Mouse (Mus musculus) forebrain, embryonic 14.5 days (tissue): ENCODE results near the gene Pappa. TPM values are rescaled to one million over a fixed set of nuclear protein-coding genes. Genes with fewer than 3 reads are reported as not detected.

Source experiments
- ATAC-seq: fragments of 200-750 bp; cut with Nextera tagmentation; 2 replicates; pipeline ENCODE4 v1.8.0; 2017; ENCODE audit warnings: mild to moderate bottlenecking, moderate library complexity
- DNase-seq: peaks from one replicate; pipeline ENCODE4 v3.0.0-alpha.2; 2015; ENCODE audit warnings: low spot score
- H3K27ac ChIP-seq: fragments of 300-500 bp; sonication (generic); 2 replicates; pipeline ENCODE4 v1.5.1; 2014; ENCODE audit warnings: low read depth, mild to moderate bottlenecking, control low read depth, low read length, moderate library complexity
- H3K27me3 ChIP-seq: fragments of 300-500 bp; sonication (generic); replicated peaks from 2 replicates; pipeline ENCODE4 v1.6.1; 2014; ENCODE audit warnings: low read length, control low read depth, mixed read lengths; ENCODE audit not compliant: control insufficient read depth, insufficient read depth
- H3K36me3 ChIP-seq: fragments of 300-500 bp; sonication (generic); 2 replicates; pipeline ENCODE4 v1.6.1; 2014; ENCODE audit warnings: low read length, control low read depth; ENCODE audit not compliant: control insufficient read depth, insufficient read depth
- H3K4me1 ChIP-seq: fragments of 300-500 bp; sonication (generic); 2 replicates; pipeline ENCODE4 v1.6.1; 2014; ENCODE audit warnings: antibody characterized with exemption, low read length, control low read depth; ENCODE audit not compliant: control insufficient read depth, insufficient read depth
- H3K4me2 ChIP-seq: fragments of 300-500 bp; sonication (generic); 2 replicates; pipeline ENCODE4 v1.6.1; 2014; ENCODE audit warnings: mild to moderate bottlenecking, control low read depth, low read length
- H3K4me3 ChIP-seq: fragments of 300-500 bp; sonication (generic); 2 replicates; pipeline ENCODE4 v1.5.1; 2014; ENCODE audit warnings: low read depth, low read length, control low read depth
- H3K9ac ChIP-seq: fragments of 300-500 bp; sonication (generic); 2 replicates; pipeline ENCODE4 v1.6.1; 2014; ENCODE audit warnings: mild to moderate bottlenecking, low read length, control low read depth, moderate library complexity
- H3K9me3 ChIP-seq: fragments of 300-500 bp; sonication (generic); replicated peaks from 2 replicates; pipeline ENCODE4 v1.6.1; 2016; ENCODE audit warnings: low read length, control low read depth, mixed read lengths; ENCODE audit not compliant: control insufficient read depth
- WGBS: fragments of 180-500 bp; shearing (Covaris S2); extraction: QIAGEN DNeasy Blood & Tissue Kit; methylation state at CpG from one replicate; pipeline ENCODE4 v1.1.7; 2014; 5-methylcytosine and 5-hydroxymethylcytosine counted together
- polyA plus RNA-seq: library from polyadenylated mRNA; unstranded; fragments of >200 nt; fragmentation: Nextera tagmentation; extraction: Ambion mirVana; gene quantifications from 2 replicates; pipeline ENCODE4 v1.2.1, GENCODE M21; 2014

The Pappa gene
- polyA plus RNA-seq, 1 experiment from 2014 or later, result 0.39 TPM

DNA sequence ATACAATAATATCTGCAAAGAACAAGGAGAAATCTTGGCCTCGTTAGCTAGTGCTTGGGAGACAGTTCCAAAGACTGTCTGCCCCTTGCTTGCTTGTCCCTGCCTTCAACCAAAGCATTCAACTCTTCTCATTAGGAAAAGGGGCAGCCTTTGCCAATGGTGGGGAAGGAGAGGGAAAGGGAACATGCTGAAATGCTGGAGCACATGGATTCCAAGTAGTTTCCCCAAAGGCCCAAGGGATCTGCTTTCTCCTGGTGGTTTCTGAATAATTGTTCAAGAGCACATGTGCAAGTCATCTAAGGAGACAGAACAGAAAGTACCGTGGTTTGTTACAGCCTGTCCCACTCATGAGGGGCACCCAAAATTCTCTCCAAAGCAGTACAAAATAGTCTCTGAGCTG is 146.0 kb downstream of the Pappa start:
- DNase-seq, result no peak
- no peaks in the 10 kb centered on the region for H3K27me3 ChIP-seq
- no peak for ATAC-seq
- H3K4me1 ChIP-seq, result peaks cover 2% of the 10 kb centered on the region; the same call in 1 of the 2 replicates
- no peak overlapping the region for H3K4me2 ChIP-seq
- H3K9me3 ChIP-seq, result no peaks in the 10 kb centered on the region
- 78% methylated on average over 2 of the region's 2 CpGs for WGBS
- H3K36me3 ChIP-seq, result no peaks in the 10 kb centered on the region
- H3K4me3 ChIP-seq, result no peak overlapping the region
- H3K27ac ChIP-seq, result no peak overlapping the region
- H3K9ac ChIP-seq, result no peak overlapping the region

DNA sequence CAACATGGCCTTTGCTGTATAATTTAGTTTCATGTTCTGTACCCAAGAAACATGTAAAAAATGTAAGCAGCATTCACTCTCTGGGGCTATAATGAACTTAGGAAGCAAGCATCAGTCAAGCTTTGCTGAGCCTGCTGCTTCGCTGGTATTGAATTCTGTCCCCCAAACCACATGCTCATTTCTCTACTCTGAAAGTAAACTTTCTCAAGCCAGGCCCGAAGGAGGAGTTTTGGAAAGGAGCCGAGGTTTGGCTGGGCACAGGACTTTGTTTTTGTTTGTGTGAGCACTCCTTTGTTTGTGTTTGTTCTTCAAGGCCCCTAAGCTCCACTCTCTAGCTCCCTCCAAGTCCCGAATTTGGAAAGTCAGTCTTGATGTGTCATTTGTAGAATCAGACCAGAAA is 148.3 kb downstream of the Pappa start:
- Histone ChIP-seq H3K27ac (no peak overlapping the region), H3K27me3 (no peaks in the 10 kb centered on the region), H3K4me1 (peaks cover 2% of the 10 kb centered on the region; the same call in 1 of the 2 replicates), H3K4me2 (no peak overlapping the region), H3K36me3 (no peaks in the 10 kb centered on the region), H3K9me3 (no peaks in the 10 kb centered on the region), H3K4me3 (no peak overlapping the region), H3K9ac (no peak overlapping the region)
- 17% methylated on average over 4 of the region's 4 CpGs for WGBS
- DNase-seq (peak; percentile 63), ATAC-seq (peak; percentile 67)

DNA sequence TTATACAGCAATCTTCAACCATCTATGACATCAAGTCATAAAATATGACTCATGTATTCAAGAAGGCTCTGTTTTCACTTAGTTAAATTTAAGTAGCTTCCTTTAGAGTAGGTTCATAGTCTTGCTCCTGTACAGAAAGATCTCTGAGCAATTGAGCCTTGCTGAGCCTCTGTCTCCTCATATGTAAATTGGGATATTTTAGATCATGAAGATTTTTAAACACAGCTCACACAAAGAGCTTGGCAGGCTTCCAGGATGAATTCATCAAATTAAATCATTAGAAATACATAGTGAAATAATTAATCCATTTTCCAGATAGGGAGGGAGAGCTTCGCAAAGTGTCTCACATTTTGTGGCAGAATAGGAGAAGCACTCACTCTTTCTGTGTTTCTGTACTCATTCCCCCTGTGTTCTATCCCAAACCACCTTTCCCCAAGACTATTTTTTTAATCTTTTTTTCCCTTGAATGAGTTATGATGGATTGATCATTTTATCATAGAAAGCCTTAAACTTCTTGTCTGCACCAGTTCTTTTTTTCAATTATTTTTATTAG is 149.4 kb downstream of the Pappa start:
- Histone ChIP-seq H3K4me2 (no peak overlapping the region), H3K9ac (no peak overlapping the region), H3K36me3 (no peaks in the 10 kb centered on the region), H3K9me3 (no peaks in the 10 kb centered on the region), H3K4me1 (peaks cover 4% of the 10 kb centered on the region; the same call in 1 of the 2 replicates), H3K27me3 (no peaks in the 10 kb centered on the region), H3K4me3 (no peak overlapping the region), H3K27ac (no peak overlapping the region)
- WGBS, result 59% methylated on average over 1 of the region's 1 CpGs
- DNase-seq (peak; percentile 63), ATAC-seq (peak; percentile 45; the same call in 1 of the 2 replicates)

DNA sequence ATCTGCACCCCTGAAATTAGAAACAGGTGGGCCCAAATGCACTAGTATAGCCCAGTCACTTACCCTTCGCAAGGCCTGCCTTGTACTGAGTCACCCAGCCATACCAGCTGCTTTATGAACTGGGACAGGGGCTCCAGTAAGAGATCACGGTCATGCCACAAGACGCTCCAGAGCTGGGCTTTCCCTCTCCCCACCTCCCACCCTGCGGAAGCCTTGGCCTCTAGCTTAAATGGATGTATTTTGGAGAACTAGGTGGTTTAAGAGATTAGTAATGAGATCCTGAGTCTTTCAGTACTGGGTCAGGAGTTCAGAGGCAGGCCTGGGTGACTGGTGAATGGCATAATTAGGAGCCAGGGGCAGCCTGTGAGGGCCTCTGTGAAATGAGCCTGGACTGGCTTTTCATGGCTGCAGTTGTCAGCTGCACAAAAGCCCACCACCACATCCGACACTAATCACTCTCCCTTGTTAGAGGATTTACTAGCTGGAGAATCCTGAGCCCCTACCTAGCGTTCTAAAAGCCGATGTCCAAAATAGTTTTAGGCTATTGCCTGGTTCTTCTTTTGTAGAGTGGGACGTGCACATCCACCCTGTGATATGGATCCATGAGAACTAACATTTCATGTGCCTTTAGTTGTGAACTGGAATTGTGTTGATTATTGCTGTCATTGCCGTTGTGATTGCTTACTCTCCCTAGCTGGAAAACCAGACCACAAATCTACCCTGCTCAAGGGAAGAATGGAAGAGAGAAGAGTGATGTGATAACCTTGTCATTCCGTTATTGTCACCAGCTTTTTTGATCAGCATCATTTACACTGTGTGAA is 154.7 kb downstream of the Pappa start:
- no peaks in the 10 kb centered on the region for H3K9me3 ChIP-seq
- H3K9ac ChIP-seq, result no peak overlapping the region
- H3K27ac ChIP-seq, result no peak overlapping the region
- H3K36me3 ChIP-seq, result no peaks in the 10 kb centered on the region
- ATAC-seq (peak; percentile 71), DNase-seq (peak; percentile 41)
- no peak overlapping the region for H3K4me2 ChIP-seq
- peaks cover 18% of the 10 kb centered on the region for H3K4me1 ChIP-seq
- H3K27me3 ChIP-seq, result no peaks in the 10 kb centered on the region
- no peak overlapping the region for H3K4me3 ChIP-seq
- WGBS, result 8% methylated on average over 10 of the region's 10 CpGs

DNA sequence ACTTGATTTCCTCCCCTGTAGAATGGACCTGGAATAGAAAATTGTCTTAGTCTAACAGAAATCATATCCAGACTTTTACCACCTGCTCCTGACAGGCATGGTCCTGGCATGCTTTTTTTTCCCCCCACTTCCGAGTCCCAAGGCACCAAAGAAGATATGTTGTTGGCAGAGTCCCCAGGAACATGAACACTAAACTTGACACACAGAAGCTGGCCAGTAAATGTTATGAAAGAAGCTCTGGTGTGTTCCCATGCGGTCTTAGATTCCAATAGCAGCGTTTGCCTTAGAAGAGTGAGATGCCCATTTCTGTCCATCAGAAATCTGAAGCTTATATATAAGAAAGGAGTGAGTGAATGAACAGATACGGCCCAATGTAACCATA is 155.3 kb downstream of the Pappa start:
- DNase-seq (peak; percentile 24), ATAC-seq (no peak; the same call in 1 of the 2 replicates)
- Histone ChIP-seq H3K36me3 (no peaks in the 10 kb centered on the region), H3K4me2 (no peak overlapping the region), H3K4me3 (no peak overlapping the region), H3K27me3 (no peaks in the 10 kb centered on the region), H3K9ac (no peak overlapping the region), H3K4me1 (peaks cover 18% of the 10 kb centered on the region), H3K27ac (no peak overlapping the region), H3K9me3 (no peaks in the 10 kb centered on the region)
- WGBS, result 39% methylated on average over 4 of the region's 4 CpGs

DNA sequence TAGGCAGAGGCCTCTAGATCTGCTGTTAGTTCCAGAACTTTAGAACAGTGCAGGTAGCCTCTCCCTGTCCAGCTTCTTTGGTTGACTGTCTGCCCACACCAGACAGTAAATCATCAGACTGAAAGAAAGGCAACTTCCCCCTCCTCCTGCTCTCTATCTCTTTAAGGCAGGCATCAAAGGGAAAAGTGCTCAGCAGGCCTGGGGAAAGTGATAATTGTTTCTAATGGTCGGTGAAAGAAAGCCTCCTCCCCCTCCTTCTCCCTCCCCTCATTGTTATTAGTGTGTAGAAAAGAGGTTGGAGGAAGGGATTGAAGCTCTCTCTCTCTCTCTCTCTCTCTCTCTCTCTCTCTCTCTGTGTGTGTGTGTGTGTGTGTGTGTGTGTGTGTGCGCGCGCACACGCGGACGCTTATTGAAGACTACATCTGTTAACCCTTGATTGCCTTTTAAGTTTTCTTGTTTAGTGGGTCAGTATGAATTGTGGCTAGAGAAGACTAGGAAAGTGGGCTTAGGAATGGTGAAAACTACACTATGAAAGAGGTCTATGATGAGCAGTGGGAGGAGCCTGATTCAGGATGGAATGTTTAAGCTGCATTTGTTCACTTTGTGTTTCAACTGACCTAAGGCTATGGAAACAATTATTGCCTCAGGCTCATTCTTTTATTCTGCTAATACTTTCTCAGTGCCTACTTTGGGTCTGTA is 156.2 kb downstream of the Pappa start:
- H3K9ac ChIP-seq, result no peak overlapping the region
- H3K27ac ChIP-seq, result 0 out of 2 replicates have a peak overlapping the region, but pooled peaks have one; percentile 0
- H3K27me3 ChIP-seq, result no peaks in the 10 kb centered on the region
- 0% methylated on average over 7 of the region's 7 CpGs for WGBS
- ATAC-seq (peak; percentile 42), DNase-seq (peak; percentile 70)
- H3K36me3 ChIP-seq, result no peaks in the 10 kb centered on the region
- H3K4me3 ChIP-seq, result no peak overlapping the region
- no peak overlapping the region for H3K4me2 ChIP-seq
- no peaks in the 10 kb centered on the region for H3K9me3 ChIP-seq
- H3K4me1 ChIP-seq, result peaks cover 18% of the 10 kb centered on the region

DNA sequence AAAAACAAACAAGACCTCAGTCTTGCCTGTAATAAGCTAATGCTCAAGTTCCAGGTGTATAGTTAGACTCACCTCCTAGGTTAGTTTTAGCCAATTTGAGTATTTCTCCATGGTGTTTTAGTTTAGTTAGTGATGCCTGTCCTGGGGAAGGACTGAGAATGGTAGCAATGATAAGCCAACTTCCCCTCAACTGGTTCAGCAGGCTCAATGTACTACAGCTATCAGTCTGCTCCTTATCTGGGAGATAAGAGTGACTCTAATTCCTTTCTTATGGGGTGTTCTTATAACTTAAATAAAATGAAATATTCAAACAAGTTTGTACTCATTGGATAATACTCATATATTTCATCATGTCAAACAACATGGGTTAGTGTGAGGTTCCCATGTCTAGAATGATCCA is 156.9 kb downstream of the Pappa start:
- no peak overlapping the region for H3K4me3 ChIP-seq
- H3K9me3 ChIP-seq, result no peaks in the 10 kb centered on the region
- DNase-seq (no peak), ATAC-seq (no peak)
- peaks cover 18% of the 10 kb centered on the region for H3K4me1 ChIP-seq
- H3K27ac ChIP-seq, result no peak overlapping the region
- no peaks in the 10 kb centered on the region for H3K27me3 ChIP-seq
- no peak overlapping the region for H3K4me2 ChIP-seq
- H3K9ac ChIP-seq, result no peak overlapping the region
- no peaks in the 10 kb centered on the region for H3K36me3 ChIP-seq

DNA sequence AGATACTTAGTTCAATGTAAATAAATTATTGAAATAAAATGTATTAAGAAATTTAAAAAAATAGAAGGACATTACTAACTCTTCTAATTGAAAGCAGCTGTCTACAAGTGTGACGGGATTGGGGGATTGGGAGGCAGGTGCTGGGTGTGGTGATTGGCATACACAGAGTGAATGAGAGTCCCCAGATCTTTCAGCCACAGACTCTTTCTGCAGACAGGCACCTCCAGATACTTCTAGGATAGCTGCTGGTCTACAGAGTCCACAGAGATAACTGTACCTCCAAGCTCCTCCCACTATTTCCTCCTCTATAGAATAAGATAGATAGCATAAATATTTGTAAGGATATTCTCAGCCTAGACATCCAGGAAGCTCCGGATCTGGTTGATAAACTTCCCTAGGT is 159.6 kb downstream of the Pappa start:
- H3K27me3 ChIP-seq, result no peaks in the 10 kb centered on the region
- no peak overlapping the region for H3K27ac ChIP-seq
- WGBS, result 89% methylated on average over 2 of the region's 2 CpGs
- no peak overlapping the region for H3K4me3 ChIP-seq
- ATAC-seq (no peak), DNase-seq (no peak)
- H3K4me2 ChIP-seq, result no peak overlapping the region
- H3K36me3 ChIP-seq, result no peaks in the 10 kb centered on the region
- H3K4me1 ChIP-seq, result peaks cover 14% of the 10 kb centered on the region
- no peak overlapping the region for H3K9ac ChIP-seq
- H3K9me3 ChIP-seq, result no peaks in the 10 kb centered on the region

DNA sequence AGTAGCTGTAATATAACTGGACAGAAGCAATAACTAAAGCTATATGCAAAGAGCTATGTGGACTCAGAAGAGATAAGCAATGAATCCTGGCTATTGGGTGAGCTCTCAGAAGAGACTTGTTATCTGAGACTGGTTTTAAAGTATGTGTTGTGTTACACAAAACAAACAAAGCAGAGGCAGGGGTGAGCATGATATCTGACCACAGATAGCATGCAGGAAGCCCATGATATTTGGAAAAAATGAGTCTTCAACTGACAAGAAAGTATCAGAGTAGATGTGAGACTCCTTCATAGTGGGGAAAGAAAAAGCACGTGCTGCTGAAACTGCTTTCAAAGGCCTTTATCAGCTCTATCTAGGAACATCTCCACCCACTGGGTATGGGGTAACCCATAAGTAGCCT is 161.2 kb downstream of the Pappa start:
- Histone ChIP-seq H3K27me3 (no peaks in the 10 kb centered on the region), H3K9me3 (no peaks in the 10 kb centered on the region), H3K36me3 (no peaks in the 10 kb centered on the region), H3K4me3 (no peak overlapping the region), H3K4me1 (no peaks in the 10 kb centered on the region), H3K9ac (no peak overlapping the region), H3K27ac (no peak overlapping the region), H3K4me2 (no peak overlapping the region)
- WGBS, result 79% methylated on average over 1 of the region's 1 CpGs
- ATAC-seq (no peak), DNase-seq (no peak)
